ENCODE assay signal across 8 mouse cellular contexts in genomic region chr4:144896321-144896720, GRCm38 (mm10). TPM values are rescaled to one million over a fixed set of nuclear protein-coding genes. Genes with fewer than 3 reads are reported as not detected.
A peak's percentile ranks its signal among the peaks of the same experiment; 100 is the strongest.
DNase-seq lines count a peak whose midpoint lies in the region; ATAC-seq and TF ChIP-seq lines count a peak whose summit lies in the region.

No protein-coding gene starts in this region.

- TF ChIP-seq EP300 in heart, postnatal 0 days (IDR thresholded peaks at IDR 0.05; ENCODE audit: low read depth): no peak

- H3K4me2 ChIP-seq in hindbrain, embryonic 13.5 days: peak overlapping the region; percentile 25
- no peak overlapping the region; the same call in 1 of the 2 replicates for H3K4me2 ChIP-seq in hindbrain, embryonic 12.5 days (replicated peaks)
- peak overlapping the region; percentile 43 for H3K4me2 ChIP-seq in heart, postnatal 0 days (ENCODE audit: low read depth, low read length)
- H3K4me2 ChIP-seq in limb, embryonic 12.5 days: peak overlapping the region; percentile 89
- H3K4me2 ChIP-seq in midbrain, embryonic 15.5 days: 0 out of 2 replicates have a peak overlapping the region, but pooled peaks have one; percentile 23

- TF ChIP-seq POLR2A in cerebellum, adult 2 months (IDR thresholded peaks at IDR 0.05; ENCODE audit: borderline replicate concordance, insufficient read depth, low read length): no peak

- DNase-seq in adrenal gland, postnatal 25 days: peak; percentile 72
- peak; percentile 62 for DNase-seq in heart, postnatal 0 days (ENCODE audit: low spot score)
- DNase-seq in cerebellum, postnatal 36 days: no peak
- DNase-seq in cerebellum, adult 2 months: no peak

- no peak overlapping the region for H3K9ac ChIP-seq in hindbrain, embryonic 13.5 days
- H3K9ac ChIP-seq in hindbrain, embryonic 12.5 days: no peak overlapping the region
- no peak overlapping the region; the same call in 1 of the 2 replicates for H3K9ac ChIP-seq in heart, postnatal 0 days (replicated peaks; ENCODE audit: low read depth, low read length)
- H3K9ac ChIP-seq in limb, embryonic 12.5 days (replicated peaks): peak overlapping the region; percentile 27; the same call in 1 of the 2 replicates
- no peak overlapping the region for H3K9ac ChIP-seq in midbrain, embryonic 15.5 days

- H3K4me3 ChIP-seq in hindbrain, embryonic 13.5 days: no peak overlapping the region
- H3K4me3 ChIP-seq in hindbrain, embryonic 12.5 days: no peak overlapping the region
- H3K4me3 ChIP-seq in heart, postnatal 0 days (ENCODE audit: low read depth, low read length): no peak overlapping the region
- H3K4me3 ChIP-seq in limb, embryonic 12.5 days (replicated peaks): peak overlapping the region; percentile 66; the same call in 1 of the 2 replicates
- no peak overlapping the region for H3K4me3 ChIP-seq in midbrain, embryonic 15.5 days
- H3K4me3 ChIP-seq in cerebellum, adult 2 months (replicated peaks; ENCODE audit: insufficient read depth, low read depth, low read length): no peak overlapping the region

- peaks cover 42% of the 10 kb centered on the region for H3K27me3 ChIP-seq in hindbrain, embryonic 13.5 days
- H3K27me3 ChIP-seq in hindbrain, embryonic 12.5 days: peaks cover 34% of the 10 kb centered on the region
- no peaks in the 10 kb centered on the region for H3K27me3 ChIP-seq in heart, postnatal 0 days (ENCODE audit: control insufficient read depth, insufficient read depth, low read length)
- no peaks in the 10 kb centered on the region for H3K27me3 ChIP-seq in limb, embryonic 12.5 days
- H3K27me3 ChIP-seq in midbrain, embryonic 15.5 days (replicated peaks): peaks cover 23% of the 10 kb centered on the region
- no peaks in the 10 kb centered on the region for H3K27me3 ChIP-seq in cerebellum, adult 2 months (ENCODE audit: control insufficient read depth, insufficient read depth, low read length)

- H3K36me3 ChIP-seq in hindbrain, embryonic 13.5 days: no peaks in the 10 kb centered on the region
- H3K36me3 ChIP-seq in hindbrain, embryonic 12.5 days: no peaks in the 10 kb centered on the region
- peaks cover 6% of the 10 kb centered on the region; the same call in 1 of the 2 replicates for H3K36me3 ChIP-seq in heart, postnatal 0 days (replicated peaks; ENCODE audit: control insufficient read depth, insufficient read depth, low read length)
- H3K36me3 ChIP-seq in limb, embryonic 12.5 days: peaks cover 37% of the 10 kb centered on the region
- no peaks in the 10 kb centered on the region for H3K36me3 ChIP-seq in midbrain, embryonic 15.5 days (replicated peaks)

- 81% methylated on average over 3 of the region's 3 CpGs for WGBS in hindbrain, embryonic 13.5 days
- WGBS in hindbrain, embryonic 12.5 days: 61% methylated on average over 3 of the region's 3 CpGs
- 53% methylated on average over 3 of the region's 3 CpGs for WGBS in heart, postnatal 0 days
- 56% methylated on average over 3 of the region's 3 CpGs for WGBS in limb, embryonic 12.5 days
- WGBS in midbrain, embryonic 15.5 days: 62% methylated on average over 3 of the region's 3 CpGs
- 75% methylated on average over 3 of the region's 3 CpGs for WGBS in cerebellum, adult 2 months

- H3K27ac ChIP-seq in hindbrain, embryonic 13.5 days: no peak overlapping the region
- H3K27ac ChIP-seq in hindbrain, embryonic 12.5 days: no peak overlapping the region
- H3K27ac ChIP-seq in heart, postnatal 0 days (ENCODE audit: low read depth): peak overlapping the region; percentile 30; the same call in 1 of the 2 replicates
- no peak overlapping the region for H3K27ac ChIP-seq in limb, embryonic 12.5 days
- H3K27ac ChIP-seq in midbrain, embryonic 15.5 days: no peak overlapping the region
- H3K27ac ChIP-seq in cerebellum, adult 2 months (ENCODE audit: insufficient read depth, low read length): no peak overlapping the region

- ATAC-seq in hindbrain, embryonic 13.5 days (ENCODE audit: low FRiP score): no peak
- ATAC-seq in hindbrain, embryonic 12.5 days (ENCODE audit: low FRiP score): no peak
- ATAC-seq in heart, postnatal 0 days (ENCODE audit: insufficient read depth, low read depth): no peak
- no peak for ATAC-seq in limb, embryonic 12.5 days (ENCODE audit: insufficient number of reproducible peaks, insufficient read depth, low FRiP score, low TSS enrichment, low read depth)
- ATAC-seq in midbrain, embryonic 15.5 days (replicated peaks): no peak

- peak; percentile 55 for TF ChIP-seq CTCF in heart, postnatal 0 days (IDR thresholded peaks at IDR 0.05; ENCODE audit: low read depth)
- TF ChIP-seq CTCF in cerebellum, adult 2 months (IDR thresholded peaks at IDR 0.05; ENCODE audit: borderline replicate concordance, insufficient read depth, low read depth, low read length): no peak

- H3K9me3 ChIP-seq in hindbrain, embryonic 13.5 days: no peaks in the 10 kb centered on the region
- no peaks in the 10 kb centered on the region for H3K9me3 ChIP-seq in hindbrain, embryonic 12.5 days (replicated peaks)
- H3K9me3 ChIP-seq in heart, postnatal 0 days (replicated peaks; ENCODE audit: control insufficient read depth, low read length): no peaks in the 10 kb centered on the region
- H3K9me3 ChIP-seq in limb, embryonic 12.5 days: no peaks in the 10 kb centered on the region
- no peaks in the 10 kb centered on the region for H3K9me3 ChIP-seq in midbrain, embryonic 15.5 days

- peaks cover 40% of the 10 kb centered on the region for H3K4me1 ChIP-seq in hindbrain, embryonic 13.5 days (replicated peaks)
- H3K4me1 ChIP-seq in hindbrain, embryonic 12.5 days: peaks cover 27% of the 10 kb centered on the region
- peaks cover 35% of the 10 kb centered on the region for H3K4me1 ChIP-seq in heart, postnatal 0 days (ENCODE audit: control insufficient read depth, insufficient read depth)
- H3K4me1 ChIP-seq in limb, embryonic 12.5 days (replicated peaks): peaks cover 44% of the 10 kb centered on the region
- H3K4me1 ChIP-seq in midbrain, embryonic 15.5 days: peaks cover 30% of the 10 kb centered on the region
- peaks cover 10% of the 10 kb centered on the region; the same call in 1 of the 2 replicates for H3K4me1 ChIP-seq in cerebellum, adult 2 months (ENCODE audit: control insufficient read depth, insufficient read depth, low read length)

RNA-seq across cellular contexts. Expression of gene Dhrs3, which starts 3.7 kb away (rescaled TPM):
- 34.9 and 41.9 TPM in 2 replicates for polyA plus RNA-seq in hindbrain, embryonic 13.5 days (2015; fragmentation: Nextera tagmentation; extraction: Ambion mirVana)
- 26.6 and 31.8 TPM in 2 replicates for polyA plus RNA-seq in hindbrain, embryonic 12.5 days (2016; fragmentation: Nextera tagmentation; extraction: Ambion mirVana)
- total RNA-seq in adrenal gland, postnatal 25 days (2021): 83.0 and 111 TPM in 2 replicates
- total RNA-seq in heart, postnatal 0 days (2014; rRNA removed; ENCODE audit: low replicate concordance): 17.3 and 45.0 TPM in 2 replicates
- 39.0 and 46.6 TPM in 2 replicates for polyA plus RNA-seq in heart, postnatal 0 days (2015; fragmentation: Nextera tagmentation; extraction: Ambion mirVana)
- 58.9 and 62.7 TPM in 2 replicates for polyA plus RNA-seq in limb, embryonic 12.5 days (2016; fragmentation: Nextera tagmentation; extraction: Ambion mirVana)
- 35.6 and 41.3 TPM in 2 replicates for polyA plus RNA-seq in midbrain, embryonic 15.5 days (2015; fragmentation: Nextera tagmentation; extraction: Ambion mirVana)
- polyA plus RNA-seq in cerebellum, adult 2 months (2012; rRNA removed): 21.8 and 24.4 TPM in 2 replicates

Comparison
In these comparisons a context has a peak if more than half of its experiments do, and no peak if none do; other contexts are left out.
1. DNase-seq: peak in adrenal gland, postnatal 25 days (single experiment) and heart, postnatal 0 days (single experiment); none in cerebellum, postnatal 36 days (0 of 2) and cerebellum, adult 2 months (0 of 2).